Mouse (Mus musculus): Measurements from ENCODE around the gene Ust. TPM values are rescaled to one million over a fixed set of nuclear protein-coding genes. Genes with fewer than 3 reads are reported as not detected.

Gene Ust
- polyA plus RNA-seq, 1 experiment from 2014 or later, result 4.6 TPM

- Histone ChIP-seq H3K36me3 (no peaks in the 10 kb centered on the region), H3K4me1 (peaks cover 18% of the 10 kb centered on the region), H3K9me3 (no peaks in the 10 kb centered on the region), H3K4me3 (replicated peaks) (no peak overlapping the region), H3K9ac (no peak overlapping the region), H3K27ac (no peak overlapping the region), H3K27me3 (replicated peaks) (0 out of 2 replicates have a peak, but pooled peaks cover 6% of the 10 kb centered on the region), H3K4me2 (no peak overlapping the region)
- WGBS, result 79% methylated on average over 7 of the region's 7 CpGs
- ATAC-seq (ENCODE audit: insufficient read depth, low FRiP score, low read depth), result no peak
These were observed 2.3 kb upstream of the Ust start for GRCm38 (mm10) chr10:8520766-8521395.

- Histone ChIP-seq H3K4me3 (replicated peaks) (peak overlapping the region; percentile 80), H3K36me3 (no peaks in the 10 kb centered on the region), H3K27ac (peak overlapping the region; percentile 31; the same call in 1 of the 2 replicates), H3K9me3 (no peaks in the 10 kb centered on the region), H3K27me3 (replicated peaks) (0 out of 2 replicates have a peak, but pooled peaks cover 6% of the 10 kb centered on the region), H3K9ac (no peak overlapping the region), H3K4me1 (peaks cover 18% of the 10 kb centered on the region), H3K4me2 (peak overlapping the region; percentile 93)
- ATAC-seq (ENCODE audit: insufficient read depth, low FRiP score, low read depth), result no peak
- WGBS, result 3% methylated on average over 18 of the region's 18 CpGs
These were observed 428 bp upstream of the Ust start for GRCm38 (mm10) chr10:8519014-8519491.

DNA sequence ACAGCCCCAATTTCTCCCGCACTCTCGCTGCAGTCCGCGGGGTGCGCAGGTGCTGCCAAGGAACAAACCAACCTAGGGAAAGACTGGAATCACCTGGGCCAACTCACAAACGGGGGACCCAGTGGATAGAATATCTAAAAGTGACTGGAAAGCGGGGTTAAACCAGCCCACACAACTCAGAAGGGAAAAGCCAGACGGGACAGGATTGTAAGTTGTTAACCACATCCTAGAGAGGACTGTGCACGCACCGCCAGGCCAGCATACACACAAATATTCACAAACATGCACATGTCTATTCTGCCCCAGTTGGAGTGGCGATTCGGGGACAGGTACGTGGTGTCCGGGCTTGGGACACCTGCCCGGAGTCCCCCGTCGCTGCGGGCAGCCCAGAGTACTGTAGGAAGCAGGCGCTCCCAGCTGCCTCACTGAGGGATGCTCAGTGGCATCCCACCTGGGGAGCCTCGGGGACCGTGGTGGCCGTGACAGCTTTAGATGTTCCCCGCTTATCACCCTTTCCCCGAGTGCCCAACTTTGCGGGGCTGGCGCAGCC is 959 bp downstream of the Ust start:
- H3K9ac ChIP-seq, result peak overlapping the region; percentile 51
- WGBS, result 1% methylated on average over 26 of the region's 26 CpGs
- peak overlapping the region; percentile 80 for H3K4me3 ChIP-seq (replicated peaks)
- ATAC-seq (ENCODE audit: insufficient read depth, low FRiP score, low read depth), result no peak
- 0 out of 2 replicates have a peak, but pooled peaks cover 6% of the 10 kb centered on the region for H3K27me3 ChIP-seq (replicated peaks)
- peaks cover 18% of the 10 kb centered on the region for H3K4me1 ChIP-seq
- no peaks in the 10 kb centered on the region for H3K9me3 ChIP-seq
- peak overlapping the region; percentile 81; the same call in 1 of the 2 replicates for H3K27ac ChIP-seq
- no peaks in the 10 kb centered on the region for H3K36me3 ChIP-seq
- peak overlapping the region; percentile 93 for H3K4me2 ChIP-seq

GRCm38 (mm10) chr10:8516916-8517524 is 1.6 kb downstream of the Ust start:
- no peak overlapping the region for H3K27ac ChIP-seq
- no peaks in the 10 kb centered on the region for H3K9me3 ChIP-seq
- no peaks in the 10 kb centered on the region for H3K36me3 ChIP-seq
- H3K9ac ChIP-seq, result peak overlapping the region; percentile 51; the same call in 1 of the 2 replicates
- H3K27me3 ChIP-seq (replicated peaks), result 0 out of 2 replicates have a peak, but pooled peaks cover 6% of the 10 kb centered on the region
- no peak for ATAC-seq (ENCODE audit: insufficient read depth, low FRiP score, low read depth)
- H3K4me3 ChIP-seq (replicated peaks), result peak overlapping the region; percentile 80
- peak overlapping the region; percentile 93 for H3K4me2 ChIP-seq
- 28% methylated on average over 9 of the region's 9 CpGs for WGBS
- peaks cover 18% of the 10 kb centered on the region for H3K4me1 ChIP-seq

DNA sequence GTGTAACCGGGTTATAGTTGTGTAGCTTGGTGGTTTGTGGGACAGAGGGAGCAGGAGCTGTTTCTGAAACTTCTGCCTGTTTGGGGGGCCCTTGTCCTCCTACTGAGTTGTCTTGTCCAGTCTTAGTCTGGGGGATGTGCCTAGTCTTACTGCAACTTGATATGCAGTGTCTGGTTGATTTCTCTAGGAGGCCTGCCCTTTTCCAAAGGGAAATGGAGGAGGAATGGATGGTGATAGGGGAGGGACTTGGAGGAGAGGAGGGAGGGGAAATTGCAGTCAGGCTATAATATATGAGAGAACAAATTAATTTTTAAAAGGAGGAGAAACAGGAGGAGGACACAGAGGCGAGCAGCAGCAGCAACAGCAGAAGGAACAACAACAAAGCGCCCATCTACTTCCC is 4.9 kb downstream of the Ust start:
- no peak overlapping the region for H3K27ac ChIP-seq
- no peak for ATAC-seq (ENCODE audit: insufficient read depth, low FRiP score, low read depth)
- WGBS, result 74% methylated on average over 3 of the region's 3 CpGs

GRCm38 (mm10) chr10:8512222-8512621 is 6.4 kb downstream of the Ust start:
- no peak overlapping the region for H3K4me3 ChIP-seq (replicated peaks)
- WGBS, result 59% methylated on average over 6 of the region's 6 CpGs
- no peaks in the 10 kb centered on the region for H3K36me3 ChIP-seq
- no peaks in the 10 kb centered on the region for H3K27me3 ChIP-seq (replicated peaks)
- peaks cover 3% of the 10 kb centered on the region; the same call in 1 of the 2 replicates for H3K4me1 ChIP-seq
- ATAC-seq (ENCODE audit: insufficient read depth, low FRiP score, low read depth), result no peak
- no peak overlapping the region for H3K27ac ChIP-seq
- no peak overlapping the region for H3K4me2 ChIP-seq
- H3K9ac ChIP-seq, result no peak overlapping the region
- H3K9me3 ChIP-seq, result no peaks in the 10 kb centered on the region

More for the DNA sequence above, 4.9 kb downstream of the Ust start:
- peaks cover 12% of the 10 kb centered on the region for H3K4me1 ChIP-seq
- H3K4me3 ChIP-seq (replicated peaks), result no peak overlapping the region
- no peaks in the 10 kb centered on the region for H3K36me3 ChIP-seq
- no peaks in the 10 kb centered on the region for H3K9me3 ChIP-seq
- no peak overlapping the region for H3K9ac ChIP-seq
- 0 out of 2 replicates have a peak, but pooled peaks cover 6% of the 10 kb centered on the region for H3K27me3 ChIP-seq (replicated peaks)
- H3K4me2 ChIP-seq, result no peak overlapping the region

DNA sequence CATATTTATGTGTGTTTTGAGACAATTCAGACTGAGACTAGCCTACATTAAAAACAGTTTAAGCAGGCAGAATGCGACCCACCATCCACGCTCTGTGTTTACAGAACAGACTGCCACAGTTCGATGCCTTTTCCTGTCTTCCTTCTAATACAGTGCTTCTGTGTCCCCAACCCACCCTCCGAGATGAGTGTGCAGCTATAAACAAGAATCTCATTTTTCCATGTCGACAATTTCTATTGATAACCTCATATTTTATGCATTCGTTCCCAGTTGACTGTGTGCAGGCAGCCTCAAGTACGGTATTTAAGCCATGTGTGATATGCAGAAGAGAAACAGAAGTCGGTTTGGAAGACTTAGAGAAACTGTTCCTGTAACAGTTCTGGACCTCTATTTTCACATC is 6.9 kb downstream of the Ust start:
- H3K27ac ChIP-seq, result no peak overlapping the region
- H3K36me3 ChIP-seq, result no peaks in the 10 kb centered on the region
- no peaks in the 10 kb centered on the region for H3K27me3 ChIP-seq (replicated peaks)
- H3K4me3 ChIP-seq (replicated peaks), result no peak overlapping the region
- no peak overlapping the region for H3K4me2 ChIP-seq
- H3K9ac ChIP-seq, result no peak overlapping the region
- H3K4me1 ChIP-seq, result no peaks in the 10 kb centered on the region
- H3K9me3 ChIP-seq, result no peaks in the 10 kb centered on the region
- 44% methylated on average over 8 of the region's 8 CpGs for WGBS
- no peak for ATAC-seq (ENCODE audit: insufficient read depth, low FRiP score, low read depth)

DNA sequence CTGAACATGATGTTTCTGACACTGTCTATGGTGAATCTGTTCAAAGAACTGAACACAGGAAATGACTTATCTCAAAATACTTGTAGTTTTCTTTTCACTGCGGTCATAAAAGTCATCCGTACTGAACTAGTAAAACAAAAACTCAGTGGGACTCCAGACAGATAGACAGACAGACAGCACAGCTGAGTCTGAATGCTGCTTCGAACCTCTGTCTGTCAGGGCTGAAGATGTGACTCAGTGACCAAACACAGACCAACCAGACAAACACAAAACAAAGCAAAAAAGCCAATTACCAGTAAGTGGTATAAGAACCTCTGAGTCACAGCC is 12.4 kb downstream of the Ust start:
- no peaks in the 10 kb centered on the region for H3K36me3 ChIP-seq
- peaks cover 4% of the 10 kb centered on the region; the same call in 1 of the 2 replicates for H3K4me1 ChIP-seq
- H3K9ac ChIP-seq, result no peak overlapping the region
- ATAC-seq (ENCODE audit: insufficient read depth, low FRiP score, low read depth), result no peak
- no peaks in the 10 kb centered on the region for H3K27me3 ChIP-seq (replicated peaks)
- H3K27ac ChIP-seq, result no peak overlapping the region
- H3K4me3 ChIP-seq (replicated peaks), result no peak overlapping the region
- 56% methylated on average over 3 of the region's 3 CpGs for WGBS
- no peak overlapping the region for H3K4me2 ChIP-seq
- H3K9me3 ChIP-seq, result no peaks in the 10 kb centered on the region

- Histone ChIP-seq H3K4me2 (0 out of 2 replicates have a peak overlapping the region, but pooled peaks have one; percentile 3), H3K9ac (no peak overlapping the region), H3K27me3 (replicated peaks) (no peaks in the 10 kb centered on the region), H3K4me3 (replicated peaks) (no peak overlapping the region), H3K36me3 (no peaks in the 10 kb centered on the region), H3K27ac (no peak overlapping the region), H3K9me3 (no peaks in the 10 kb centered on the region), H3K4me1 (peaks cover 4% of the 10 kb centered on the region; the same call in 1 of the 2 replicates)
- WGBS, result 40% methylated on average over 13 of the region's 13 CpGs
- ATAC-seq (ENCODE audit: insufficient read depth, low FRiP score, low read depth), result no peak
These were observed 13.0 kb downstream of the Ust start for GRCm38 (mm10) chr10:8505346-8506246.

DNA sequence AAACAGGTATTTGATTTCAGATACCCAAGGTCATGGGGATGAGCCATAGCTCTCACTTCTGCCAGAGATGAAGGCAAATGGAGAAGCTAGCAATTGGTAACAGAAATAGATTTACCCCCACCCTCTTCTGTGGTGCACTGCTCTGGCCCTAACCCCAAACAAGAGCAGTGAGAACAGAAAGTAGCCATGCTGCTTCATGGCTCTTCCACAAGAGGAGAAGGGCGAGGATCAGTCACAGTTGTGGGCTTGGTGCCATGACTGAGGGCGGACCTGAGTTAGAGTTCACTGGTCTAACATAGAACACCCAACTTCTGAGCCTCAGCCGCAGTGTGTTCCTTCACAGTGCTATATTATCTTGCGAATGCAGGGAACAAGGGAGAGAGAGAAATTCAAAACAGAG is 13.8 kb downstream of the Ust start:
- no peak; the same call in 1 of the 2 replicates for ATAC-seq (ENCODE audit: insufficient read depth, low FRiP score, low read depth)
- peaks cover 4% of the 10 kb centered on the region; the same call in 1 of the 2 replicates for H3K4me1 ChIP-seq
- no peak overlapping the region for H3K4me3 ChIP-seq (replicated peaks)

More for the DNA sequence above, 13.8 kb downstream of the Ust start:
- Histone ChIP-seq H3K36me3 (no peaks in the 10 kb centered on the region), H3K27me3 (replicated peaks) (no peaks in the 10 kb centered on the region), H3K9me3 (no peaks in the 10 kb centered on the region), H3K9ac (no peak overlapping the region), H3K4me2 (no peak overlapping the region), H3K27ac (no peak overlapping the region)
- 82% methylated on average over 4 of the region's 4 CpGs for WGBS

All from stomach, embryonic 15.5 days (tissue).